Mouse (Mus musculus): ENCODE measurements around the gene Gbp8.
"Not testable (repeated sequence)": the region's sequence is repeated elsewhere in the genome, so short reads cannot be mapped to it uniquely, and the experiment has no call there.

Gbp8 gene

DNA sequence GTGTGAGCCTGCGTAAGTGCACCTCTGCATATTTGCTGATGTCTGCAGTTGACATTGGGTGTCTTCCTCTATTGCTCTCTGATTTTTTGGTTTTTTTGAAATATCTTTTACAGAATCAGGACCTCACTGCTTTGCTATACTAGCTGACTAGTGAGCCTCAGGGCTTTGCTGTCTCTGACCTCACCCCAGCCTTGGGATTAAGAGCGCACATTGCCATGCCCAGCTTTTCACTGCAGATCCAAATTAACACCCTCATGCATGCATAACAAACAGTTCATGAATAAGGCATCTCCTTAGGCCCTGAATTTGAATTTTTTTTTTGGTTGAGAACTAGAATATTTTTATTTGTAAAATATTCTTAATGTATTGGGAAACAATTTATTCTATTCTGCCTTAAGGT lies 84.1 kb downstream of the Gbp8 start:
- no peak for DNase-seq (ENCODE audit: extremely low spot score)

DNA sequence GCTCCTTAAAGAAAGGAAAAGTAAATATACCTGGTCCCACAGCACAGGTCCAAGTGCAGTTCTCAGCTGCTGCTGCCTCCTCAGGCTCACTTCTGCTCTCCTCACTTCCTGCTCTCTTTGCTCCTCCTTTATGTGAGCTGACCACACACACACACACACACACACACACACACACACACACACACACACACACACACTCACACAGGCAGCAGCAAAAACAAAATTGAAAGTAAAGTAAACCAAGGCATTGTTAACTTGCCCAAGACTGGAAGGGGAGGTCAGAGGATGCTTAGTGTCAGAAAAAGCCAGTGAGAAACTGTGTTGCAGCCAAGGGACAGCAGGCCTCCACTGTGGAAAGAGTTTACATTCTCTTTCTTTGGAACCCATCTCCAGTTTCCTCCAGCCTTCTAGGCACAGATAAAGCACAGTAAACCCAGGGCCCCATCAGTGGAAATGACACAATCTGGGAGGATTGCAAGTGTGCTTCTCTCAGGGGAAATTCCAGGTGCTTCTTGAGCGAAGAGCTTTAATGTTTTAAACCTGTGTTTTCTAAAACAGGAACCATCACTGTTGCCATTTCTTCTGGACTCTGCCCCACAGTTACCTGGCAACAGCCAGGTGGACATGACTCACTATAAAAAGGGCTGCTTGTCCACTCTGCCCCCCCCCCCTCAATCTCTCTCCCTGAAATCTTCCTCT lies 85.7 kb downstream of the Gbp8 start:
- not testable (repeated sequence) for DNase-seq (ENCODE audit: extremely low spot score)

DNA sequence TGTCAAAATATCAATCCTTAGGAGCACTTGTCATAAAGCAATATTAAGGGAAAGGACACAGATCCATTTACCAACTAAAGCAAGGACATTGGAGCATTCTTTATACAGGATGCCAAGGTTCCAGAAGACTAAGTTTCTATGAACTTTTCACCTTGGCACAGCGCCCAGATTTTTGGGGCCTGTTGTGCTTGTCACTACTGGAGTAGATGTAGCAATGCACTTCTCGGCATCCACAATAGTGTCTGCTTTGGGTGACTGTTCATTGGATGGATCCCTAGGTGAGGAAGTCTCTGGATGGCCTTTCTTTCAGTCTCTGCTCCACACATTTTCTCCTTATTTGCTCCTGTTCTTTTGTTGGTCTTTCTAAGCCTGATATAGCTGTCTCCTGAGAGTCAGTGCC lies 107.0 kb downstream of the Gbp8 start:
- no peak for DNase-seq (ENCODE audit: extremely low spot score)

DNA sequence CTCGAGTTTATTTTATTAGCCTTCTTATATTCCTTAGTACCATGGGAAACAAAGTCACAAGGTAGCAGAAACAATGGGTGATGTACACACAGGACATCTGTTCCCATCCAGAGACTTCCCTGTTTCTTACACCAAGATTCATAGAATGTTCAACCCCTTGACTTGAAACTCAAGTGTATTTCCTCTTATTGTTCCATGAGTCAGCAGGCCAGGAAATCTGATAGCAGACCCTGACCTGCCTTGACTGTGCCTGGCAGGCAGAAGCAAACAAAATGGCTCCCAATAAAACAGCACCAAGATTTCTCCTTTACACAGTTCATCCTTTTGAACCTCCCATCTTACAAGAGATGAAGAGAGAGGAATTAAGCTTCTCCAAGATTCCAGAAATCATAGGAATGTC lies 126.8 kb downstream of the Gbp8 start:
- no peak for DNase-seq (ENCODE audit: extremely low spot score)

DNA sequence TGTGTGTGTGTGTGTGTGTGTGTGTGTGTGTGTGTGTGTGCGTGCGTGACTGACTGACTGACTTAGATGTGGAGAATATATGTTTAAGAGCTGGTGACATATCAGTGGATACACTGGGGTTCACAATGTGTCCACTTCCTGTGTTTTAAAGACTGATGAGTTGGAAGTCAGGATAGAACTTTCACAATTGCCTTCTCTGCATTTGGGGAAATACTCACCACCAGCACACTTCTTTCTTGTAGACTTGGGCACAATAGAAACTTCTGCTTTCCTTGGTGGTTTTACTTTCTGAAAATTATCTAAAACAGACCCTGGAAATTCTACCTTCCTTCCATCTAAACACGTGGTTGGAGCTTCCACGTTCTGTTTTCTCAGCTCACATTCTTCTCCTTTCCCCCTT lies 127.8 kb downstream of the Gbp8 start:
- DNase-seq (ENCODE audit: extremely low spot score), result no peak

DNA sequence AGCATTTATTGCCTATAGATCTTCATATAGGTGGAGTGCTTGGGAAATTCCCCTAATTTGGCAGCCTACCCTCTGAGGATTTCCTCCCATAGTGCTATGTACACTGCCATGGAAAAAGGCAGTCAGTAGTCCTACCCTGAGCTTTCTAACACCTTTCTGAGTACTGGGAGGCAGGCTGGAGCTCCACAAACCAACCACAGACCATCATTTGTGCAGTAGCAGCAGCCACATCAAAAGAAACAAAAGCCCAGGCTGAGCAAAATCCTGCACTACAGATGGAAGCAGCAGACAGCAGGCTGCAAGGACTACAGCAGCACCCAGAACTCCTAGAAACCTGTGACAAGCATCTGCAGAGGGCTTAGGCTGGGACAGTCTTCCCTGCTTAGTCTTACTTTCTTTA lies 129.0 kb downstream of the Gbp8 start:
- no peak for DNase-seq (ENCODE audit: extremely low spot score)

DNA sequence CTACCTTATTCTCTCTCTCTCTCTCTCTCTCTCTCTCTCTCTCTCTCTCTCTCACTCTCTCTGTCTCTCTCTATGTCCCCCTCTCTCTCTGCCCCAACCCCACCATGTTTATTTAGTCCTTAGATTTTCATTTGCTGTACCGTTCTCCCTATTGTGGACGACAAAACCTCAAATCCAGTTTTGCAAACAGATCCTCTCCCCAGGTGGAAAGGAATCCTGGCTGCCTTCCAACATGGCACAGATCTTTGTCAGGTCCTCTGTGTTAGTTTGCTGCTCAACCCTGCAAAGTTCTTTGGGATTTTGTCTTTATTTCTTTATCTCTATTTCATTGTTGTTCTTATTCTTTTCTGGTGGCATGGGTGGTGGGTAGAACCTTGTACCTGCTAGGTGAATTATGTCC lies 149.9 kb downstream of the Gbp8 start:
- DNase-seq (ENCODE audit: extremely low spot score), result no peak

DNA sequence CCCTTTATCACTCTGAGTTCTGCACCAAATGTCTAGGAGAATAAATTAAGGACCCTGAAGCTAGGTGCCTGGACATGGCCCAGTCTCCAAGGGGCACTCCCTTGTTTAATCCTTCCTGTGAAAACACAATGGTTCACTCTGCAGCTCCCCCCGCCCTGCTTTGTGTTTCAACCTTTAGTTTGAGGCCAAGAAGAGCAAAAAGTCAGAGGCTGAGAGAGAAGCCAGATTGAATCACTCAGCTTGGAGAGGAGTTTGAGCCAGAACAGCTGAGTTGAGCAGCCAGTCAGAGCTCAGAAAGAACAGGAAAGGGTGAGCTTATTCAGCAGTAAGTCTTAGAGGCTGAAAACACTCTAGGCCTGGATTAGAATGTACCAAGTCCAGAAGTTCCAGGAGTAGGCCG lies 151.3 kb downstream of the Gbp8 start:
- no peak for DNase-seq (ENCODE audit: extremely low spot score)

DNA sequence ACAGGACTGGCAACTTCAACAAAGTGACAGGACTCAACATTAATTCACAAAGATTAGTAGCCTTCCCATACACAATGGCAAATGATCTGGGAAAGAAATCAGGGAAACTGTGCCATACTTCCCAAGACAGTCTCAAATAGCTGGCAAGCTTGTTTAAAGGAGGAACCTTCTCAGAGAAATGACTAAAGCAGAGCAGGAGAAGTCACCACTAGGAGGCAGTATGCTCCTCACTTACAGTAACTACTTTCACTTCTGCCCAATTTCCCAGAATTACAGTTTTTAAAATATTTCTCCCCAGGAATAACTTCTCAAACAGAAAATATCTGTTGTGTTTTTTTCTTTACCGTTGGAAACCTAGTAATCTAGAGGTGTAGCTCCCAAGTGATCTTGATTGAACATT lies 152.6 kb downstream of the Gbp8 start:
- DNase-seq (ENCODE audit: extremely low spot score), result no peak

DNA sequence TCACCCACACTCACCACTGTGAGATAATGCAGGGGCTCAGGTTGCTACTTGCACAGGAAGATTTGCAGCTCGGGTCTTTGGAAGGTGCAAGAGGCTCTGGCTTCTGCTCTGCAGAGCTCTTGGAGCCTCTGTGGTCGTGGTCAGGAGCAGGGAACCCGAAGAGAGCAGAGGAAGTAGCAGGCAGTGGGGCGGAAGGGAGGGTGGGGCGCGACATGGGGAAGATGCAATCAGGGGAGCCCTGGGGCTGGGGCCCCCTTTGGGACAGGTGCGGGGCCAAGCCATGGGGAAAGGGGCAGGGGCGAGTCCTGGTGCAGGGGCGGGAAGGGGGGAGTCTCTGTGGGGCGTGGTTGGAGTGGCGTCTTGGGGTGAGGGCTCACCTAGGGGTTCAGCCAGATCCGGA lies 156.8 kb downstream of the Gbp8 start, which contains the start of gene Abcg3:
Gene Abcg3, minus strand, starts transcription at position 184 of the 400 bp plus-strand sequence.
- DNase-seq (ENCODE audit: extremely low spot score), result no peak

DNA sequence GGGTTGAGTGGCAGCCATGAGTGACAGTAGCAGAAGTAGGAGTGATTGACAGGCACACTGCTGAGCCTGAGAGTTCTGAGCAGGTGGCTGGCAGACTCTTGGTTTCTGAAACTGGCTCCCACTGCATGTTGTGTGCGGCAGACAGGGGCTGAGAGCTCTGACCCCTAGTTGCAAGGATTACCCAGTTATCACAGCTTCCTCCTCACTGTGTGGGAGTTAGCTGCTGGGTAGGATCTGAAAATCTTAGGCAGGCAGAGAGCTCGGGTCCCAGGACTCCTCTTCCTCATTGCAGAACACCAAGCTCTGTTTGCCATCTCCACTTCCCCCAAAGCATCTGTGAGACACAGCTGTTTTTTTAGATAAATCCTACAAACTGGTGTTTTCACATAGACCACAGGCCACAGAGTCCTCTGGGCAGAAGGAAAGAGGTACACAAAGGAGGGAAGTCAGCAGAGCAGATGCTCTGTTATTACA lies 160.3 kb downstream of the Gbp8 start:
- DNase-seq (ENCODE audit: extremely low spot score), result no peak

Data from embryo, embryonic 9.5 days (tissue).